Mouse (Mus musculus): Measurements from ENCODE around the gene Ica1.

DNA sequence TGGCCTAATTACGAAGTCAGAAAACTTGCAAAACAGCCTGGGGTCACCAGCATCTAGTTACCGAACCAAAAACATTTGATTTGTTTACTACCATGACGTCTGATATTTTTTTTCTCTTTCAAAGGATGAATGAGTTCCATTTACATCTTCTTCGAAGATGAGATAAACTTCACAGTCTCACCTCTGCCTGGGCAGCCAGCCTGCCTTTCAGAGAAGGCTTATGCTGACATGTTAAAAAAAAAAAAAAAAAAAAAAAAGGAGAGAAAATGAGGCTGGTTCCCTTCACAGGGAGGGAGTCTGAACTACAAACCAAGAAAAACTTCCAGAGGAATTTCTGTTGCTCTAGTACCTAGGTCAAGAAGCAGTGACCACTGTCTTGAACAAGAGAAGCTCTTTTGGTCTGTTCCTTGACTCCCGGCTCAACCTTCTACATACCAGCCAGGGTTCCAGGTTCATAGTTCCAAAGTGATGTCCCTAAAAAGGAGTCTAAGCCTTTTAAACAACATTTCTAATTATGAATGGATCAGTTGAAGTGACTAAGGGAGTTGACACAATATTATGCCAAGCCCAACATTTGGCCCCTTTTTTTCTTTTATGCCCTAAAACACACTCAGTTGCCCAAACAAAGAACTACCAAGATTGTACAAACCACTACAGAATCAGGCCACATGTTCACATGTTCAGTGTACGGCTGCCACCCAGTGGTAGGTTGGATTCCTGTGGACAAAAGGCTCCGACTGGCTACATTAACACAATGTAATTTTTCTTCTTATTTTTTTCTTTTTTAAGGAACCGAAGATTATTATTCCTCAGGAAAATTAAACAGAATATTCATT lies 42.4 kb downstream of the Ica1 start:
- peak; percentile 60 for TF ChIP-seq CTCF (IDR thresholded peaks at IDR 0.05; ENCODE audit: low read depth)
- TF ChIP-seq EP300 (IDR thresholded peaks at IDR 0.05; ENCODE audit: low read depth): no peak

Measured in liver, embryonic 14.5 days (tissue).